In the genomic region with DNA sequence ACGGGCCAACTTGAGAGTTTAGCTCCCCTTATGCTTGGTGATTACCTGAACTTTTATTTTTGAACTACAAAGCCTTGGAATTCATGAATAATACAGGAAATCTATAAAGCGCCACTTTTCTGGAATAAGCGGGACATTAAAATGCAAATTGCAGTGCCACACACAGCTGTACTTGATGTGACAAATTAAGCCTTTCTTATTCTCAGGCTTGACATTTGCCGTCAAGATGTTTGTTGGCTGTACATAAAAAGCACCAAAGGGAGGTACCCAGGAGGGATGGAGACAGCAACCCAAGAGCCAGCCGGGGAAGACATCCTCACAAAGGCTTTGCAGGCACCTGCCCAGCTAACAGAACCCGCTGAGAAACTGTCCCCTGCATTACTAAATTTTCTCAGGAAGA, we compare ENCODE assay signal across 21 mouse cellular contexts. TPM values are rescaled to one million over a fixed set of nuclear protein-coding genes. Genes with fewer than 3 reads are reported as not detected.
DNase-seq lines count a peak whose midpoint lies in the region; ATAC-seq and TF ChIP-seq lines count a peak whose summit lies in the region.
"Had no signal": no experiment of that assay in that cellular context is flagged by ENCODE, and none has a peak within 500 bp of the region (broad histone marks: within the 10 kb centered on the region; RNA-seq: fewer than 3 reads in every experiment).

No protein-coding gene starts in this region.

- H3K36me3 ChIP-seq in midbrain, embryonic 12.5 days, result no peaks in the 10 kb centered on the region
- H3K36me3 ChIP-seq in midbrain, embryonic 10.5 days, result no peaks in the 10 kb centered on the region
- H3K36me3 ChIP-seq in neural tube, embryonic 13.5 days, result no peaks in the 10 kb centered on the region
- no peaks in the 10 kb centered on the region for H3K36me3 ChIP-seq in neural tube, embryonic 15.5 days
- H3K36me3 ChIP-seq in forebrain, embryonic 14.5 days (ENCODE audit: control insufficient read depth, insufficient read depth, low read length), result no peaks in the 10 kb centered on the region
- H3K36me3 ChIP-seq in forebrain, postnatal 0 days (ENCODE audit: insufficient read depth), result no peaks in the 10 kb centered on the region
- H3K36me3 ChIP-seq: embryonic facial prominence, embryonic 15.5 days; heart, embryonic 15.5 days; hindbrain, embryonic 15.5 days had no signal

- H3K4me1 ChIP-seq in midbrain, embryonic 12.5 days, result peaks cover 14% of the 10 kb centered on the region; the same call in 1 of the 2 replicates
- peaks cover 13% of the 10 kb centered on the region for H3K4me1 ChIP-seq in midbrain, embryonic 10.5 days
- peaks cover 30% of the 10 kb centered on the region for H3K4me1 ChIP-seq in neural tube, embryonic 13.5 days (replicated peaks)
- peaks cover 19% of the 10 kb centered on the region for H3K4me1 ChIP-seq in neural tube, embryonic 15.5 days
- H3K4me1 ChIP-seq in forebrain, embryonic 14.5 days (ENCODE audit: control insufficient read depth, insufficient read depth, low read length), result no peaks in the 10 kb centered on the region; the same call in 1 of the 2 replicates
- 0 out of 2 replicates have a peak, but pooled peaks cover 6% of the 10 kb centered on the region for H3K4me1 ChIP-seq in forebrain, postnatal 0 days (ENCODE audit: insufficient read depth)
- H3K4me1 ChIP-seq: embryonic facial prominence, embryonic 15.5 days; heart, embryonic 15.5 days had no signal

- H3K4me2 ChIP-seq in midbrain, embryonic 12.5 days (replicated peaks), result no peak overlapping the region
- no peak overlapping the region for H3K4me2 ChIP-seq in neural tube, embryonic 13.5 days
- H3K4me2 ChIP-seq in neural tube, embryonic 15.5 days, result no peak overlapping the region
- H3K4me2 ChIP-seq in forebrain, embryonic 14.5 days (ENCODE audit: low read length), result no peak overlapping the region
- H3K4me2 ChIP-seq in forebrain, postnatal 0 days (ENCODE audit: low read depth), result no peak overlapping the region
- H3K4me2 ChIP-seq: embryonic facial prominence, embryonic 15.5 days; heart, embryonic 11.5 days; heart, embryonic 15.5 days; hindbrain, embryonic 15.5 days had no signal

- peak; percentile 50 for ATAC-seq in midbrain, embryonic 12.5 days (ENCODE audit: low FRiP score, low read depth)
- peak; percentile 22; the same call in 1 of the 2 replicates for ATAC-seq in neural tube, embryonic 13.5 days (ENCODE audit: low read depth)
- no peak for ATAC-seq in neural tube, embryonic 15.5 days (ENCODE audit: low FRiP score)
- peak; percentile 74 for ATAC-seq in forebrain, embryonic 14.5 days
- peak; percentile 63 for ATAC-seq in forebrain, postnatal 0 days
- ATAC-seq in erythroid progenitor cell, adult 5-6 weeks (replicated peaks; ENCODE audit: low FRiP score, poor library complexity, severe bottlenecking), result no peak

- H3K9me3 ChIP-seq in midbrain, embryonic 12.5 days, result no peaks in the 10 kb centered on the region
- 0 out of 2 replicates have a peak, but pooled peaks cover 6% of the 10 kb centered on the region for H3K9me3 ChIP-seq in midbrain, embryonic 10.5 days (replicated peaks)
- no peaks in the 10 kb centered on the region for H3K9me3 ChIP-seq in neural tube, embryonic 13.5 days
- H3K9me3 ChIP-seq in neural tube, embryonic 15.5 days (replicated peaks), result no peaks in the 10 kb centered on the region
- no peaks in the 10 kb centered on the region for H3K9me3 ChIP-seq in forebrain, embryonic 14.5 days (replicated peaks; ENCODE audit: control insufficient read depth, low read length)
- no peaks in the 10 kb centered on the region for H3K9me3 ChIP-seq in forebrain, postnatal 0 days (ENCODE audit: low read length)
- H3K9me3 ChIP-seq: embryonic facial prominence, embryonic 15.5 days; heart, embryonic 15.5 days; hindbrain, embryonic 15.5 days had no signal

- WGBS in midbrain, embryonic 12.5 days, result 69% methylated on average over 6 of the region's 6 CpGs
- WGBS in midbrain, embryonic 10.5 days, result 83% methylated on average over 6 of the region's 6 CpGs
- 52% methylated on average over 6 of the region's 6 CpGs for WGBS in neural tube, embryonic 13.5 days
- WGBS in neural tube, embryonic 15.5 days, result 34% methylated on average over 6 of the region's 6 CpGs
- 32% methylated on average over 6 of the region's 6 CpGs for WGBS in forebrain, embryonic 14.5 days
- WGBS in forebrain, postnatal 0 days, result 30% methylated on average over 6 of the region's 6 CpGs

- no peak overlapping the region for H3K9ac ChIP-seq in midbrain, embryonic 12.5 days (replicated peaks)
- no peak overlapping the region for H3K9ac ChIP-seq in neural tube, embryonic 13.5 days
- no peak overlapping the region for H3K9ac ChIP-seq in neural tube, embryonic 15.5 days (replicated peaks)
- no peak overlapping the region for H3K9ac ChIP-seq in forebrain, embryonic 14.5 days (ENCODE audit: low read length)
- H3K9ac ChIP-seq in forebrain, postnatal 0 days, result no peak overlapping the region
- H3K9ac ChIP-seq: embryonic facial prominence, embryonic 15.5 days; heart, embryonic 15.5 days; hindbrain, embryonic 15.5 days had no signal

- TF ChIP-seq CTCF in forebrain, postnatal 0 days (IDR thresholded peaks at IDR 0.05; ENCODE audit: low read depth), result no peak

- DNase-seq in midbrain, embryonic 10.5 days (ENCODE audit: low spot score), result no peak
- DNase-seq in forebrain, embryonic 14.5 days (ENCODE audit: low spot score), result peak; percentile 59
- no peak for DNase-seq in forebrain, postnatal 0 days
- no peak for DNase-seq in right cerebral cortex, postnatal 25 days
- DNase-seq: adrenal gland, adult 2 months; adrenal gland, postnatal 25 days; cerebellum, adult 11 months; cerebellum, adult 8-10 months; gastrocnemius, postnatal 10 days; heart, adult 2 months; heart, postnatal 14 days had no signal

- no peak overlapping the region for H3K27ac ChIP-seq in midbrain, embryonic 12.5 days (replicated peaks)
- no peak overlapping the region for H3K27ac ChIP-seq in midbrain, embryonic 10.5 days (replicated peaks)
- peak overlapping the region; percentile 59 for H3K27ac ChIP-seq in neural tube, embryonic 13.5 days (replicated peaks)
- no peak overlapping the region for H3K27ac ChIP-seq in neural tube, embryonic 15.5 days (replicated peaks)
- H3K27ac ChIP-seq in forebrain, embryonic 14.5 days (ENCODE audit: low read depth, low read length), result no peak overlapping the region
- no peak overlapping the region for H3K27ac ChIP-seq in forebrain, postnatal 0 days (ENCODE audit: low read depth, low read length)
- H3K27ac ChIP-seq: embryonic facial prominence, embryonic 15.5 days; heart, adult 2 months; heart, embryonic 15.5 days; hindbrain, embryonic 15.5 days had no signal

- no peak overlapping the region for H3K4me3 ChIP-seq in midbrain, embryonic 12.5 days
- no peak overlapping the region for H3K4me3 ChIP-seq in midbrain, embryonic 10.5 days
- H3K4me3 ChIP-seq in neural tube, embryonic 13.5 days, result no peak overlapping the region
- H3K4me3 ChIP-seq in neural tube, embryonic 15.5 days (replicated peaks), result no peak overlapping the region
- H3K4me3 ChIP-seq in forebrain, embryonic 14.5 days (ENCODE audit: low read depth, low read length), result no peak overlapping the region
- H3K4me3 ChIP-seq in forebrain, postnatal 0 days (ENCODE audit: low read depth, low read length), result no peak overlapping the region
- H3K4me3 ChIP-seq: embryonic facial prominence, embryonic 15.5 days; heart, adult 2 months; heart, embryonic 15.5 days; hindbrain, embryonic 15.5 days had no signal

- no peaks in the 10 kb centered on the region for H3K27me3 ChIP-seq in midbrain, embryonic 12.5 days
- no peaks in the 10 kb centered on the region for H3K27me3 ChIP-seq in midbrain, embryonic 10.5 days (ENCODE audit: low read depth, poor library complexity, severe bottlenecking)
- no peaks in the 10 kb centered on the region for H3K27me3 ChIP-seq in neural tube, embryonic 13.5 days
- no peaks in the 10 kb centered on the region for H3K27me3 ChIP-seq in neural tube, embryonic 15.5 days (replicated peaks)
- no peaks in the 10 kb centered on the region for H3K27me3 ChIP-seq in forebrain, embryonic 14.5 days (replicated peaks; ENCODE audit: control insufficient read depth, insufficient read depth, low read length)
- H3K27me3 ChIP-seq in forebrain, postnatal 0 days (ENCODE audit: insufficient read depth, low read length), result no peaks in the 10 kb centered on the region
- H3K27me3 ChIP-seq: embryonic facial prominence, embryonic 15.5 days; heart, embryonic 15.5 days; hindbrain, embryonic 15.5 days had no signal

RNA-seq across cellular contexts. Expression of a gene that starts 56.4 kb away (rescaled TPM):
- polyA plus RNA-seq in midbrain, embryonic 12.5 days (2016; fragmentation: Nextera tagmentation; extraction: Ambion mirVana), result 0.77 and 0.82 TPM in 2 replicates
- 0.32 and 0.36 TPM in 2 replicates for polyA plus RNA-seq in midbrain, embryonic 10.5 days (2016; fragmentation: Nextera tagmentation; extraction: Ambion mirVana)
- 17.2 and 18.9 TPM in 2 replicates for polyA plus RNA-seq in neural tube, embryonic 13.5 days (2015; fragmentation: Nextera tagmentation; extraction: Ambion mirVana)
- 20.5 and 23.8 TPM in 2 replicates for polyA plus RNA-seq in neural tube, embryonic 15.5 days (2015; fragmentation: Nextera tagmentation; extraction: Ambion mirVana)
- 2.0 and 3.4 TPM in 2 replicates for polyA plus RNA-seq in forebrain, embryonic 14.5 days (2014; fragmentation: Nextera tagmentation; extraction: Ambion mirVana)
- total RNA-seq in forebrain, postnatal 0 days (2014; rRNA removed), result 11.8 and 18.4 TPM in 2 replicates
- polyA plus RNA-seq in forebrain, postnatal 0 days (2015; fragmentation: Nextera tagmentation; extraction: Ambion mirVana), result 7.4 and 11.9 TPM in 2 replicates
- total RNA-seq in erythroid progenitor cell, adult 5-6 weeks (2015; ENCODE audit: low replicate concordance), result not detected in 2 replicates
- not detected in 2 replicates for total RNA-seq in erythroid progenitor cell, adult 5-6 weeks (2017; ENCODE audit: low replicate concordance)
- total RNA-seq: adrenal gland, adult 2 months; adrenal gland, postnatal 25 days; common myeloid progenitor, adult 5-6 weeks; hematopoietic stem cell, adult 5-6 weeks had no signal
- polyA plus RNA-seq: heart, embryonic 11.5 days had no signal

Comparison
In these comparisons a context has a peak if more than half of its experiments do, and no peak if none do; other contexts are left out.
1. ATAC-seq: peak in midbrain, embryonic 12.5 days (single experiment), neural tube, embryonic 13.5 days (single experiment), forebrain, embryonic 14.5 days (single experiment) and forebrain, postnatal 0 days (single experiment); none in neural tube, embryonic 15.5 days (single experiment) and erythroid progenitor cell, adult 5-6 weeks (single experiment).